Mouse (Mus musculus): ENCODE results near the gene Slc2a8. TPM values are rescaled to one million over a fixed set of nuclear protein-coding genes. Genes with fewer than 3 reads are reported as not detected.

The Slc2a8 gene
- polyA plus RNA-seq, 1 experiment from 2014 or later: 10.5 TPM

GRCm38 (mm10) chr2:33002144-33002543, 20.3 kb upstream of the Slc2a8 start:
- no peaks in the 10 kb centered on the region for H3K27me3 ChIP-seq (ENCODE audit: control insufficient read depth, insufficient read depth, low read length)
- WGBS: 87% methylated on average over 7 of the region's 7 CpGs
- no peaks in the 10 kb centered on the region for H3K4me1 ChIP-seq (replicated peaks; ENCODE audit: control insufficient read depth, insufficient read depth, low read length)
- no peak overlapping the region for H3K4me2 ChIP-seq (replicated peaks; ENCODE audit: low read depth, low read length)
- H3K36me3 ChIP-seq (ENCODE audit: control insufficient read depth, insufficient read depth, low read length): no peaks in the 10 kb centered on the region
- no peak overlapping the region for H3K9ac ChIP-seq (ENCODE audit: low read depth, low read length)
- no peak overlapping the region for H3K27ac ChIP-seq (ENCODE audit: low read depth, low read length)
- H3K4me3 ChIP-seq (ENCODE audit: low read depth, low read length): no peak overlapping the region
- ATAC-seq (ENCODE audit: low FRiP score): no peak
- no peak for DNase-seq (ENCODE audit: low spot score)
- H3K9me3 ChIP-seq (ENCODE audit: control insufficient read depth, low read length): no peaks in the 10 kb centered on the region

- DNase-seq (ENCODE audit: low spot score) (no peak), ATAC-seq (ENCODE audit: low FRiP score) (no peak)
- Histone ChIP-seq H3K27me3 (ENCODE audit: control insufficient read depth, insufficient read depth, low read length) (no peaks in the 10 kb centered on the region), H3K27ac (ENCODE audit: low read depth, low read length) (no peak overlapping the region), H3K4me1 (replicated peaks; ENCODE audit: control insufficient read depth, insufficient read depth, low read length) (no peaks in the 10 kb centered on the region), H3K4me2 (replicated peaks; ENCODE audit: low read depth, low read length) (no peak overlapping the region), H3K9me3 (ENCODE audit: control insufficient read depth, low read length) (no peaks in the 10 kb centered on the region), H3K4me3 (ENCODE audit: low read depth, low read length) (no peak overlapping the region), H3K9ac (ENCODE audit: low read depth, low read length) (no peak overlapping the region), H3K36me3 (ENCODE audit: control insufficient read depth, insufficient read depth, low read length) (no peaks in the 10 kb centered on the region)
- 89% methylated on average over 2 of the region's 2 CpGs for WGBS
Measured at GRCm38 (mm10) chr2:32999752-33000151, 17.9 kb upstream of the Slc2a8 start.

- 82% methylated on average over 4 of the region's 4 CpGs for WGBS
Measured at GRCm38 (mm10) chr2:32997792-32998191, 15.9 kb upstream of the Slc2a8 start.

GRCm38 (mm10) chr2:32997081-32997480, 15.2 kb upstream of the Slc2a8 start:
- 74% methylated on average over 6 of the region's 6 CpGs for WGBS
- no peak for ATAC-seq (ENCODE audit: low FRiP score)
- DNase-seq (ENCODE audit: low spot score): no peak
- no peak overlapping the region for H3K27ac ChIP-seq (ENCODE audit: low read depth, low read length)
- no peaks in the 10 kb centered on the region for H3K9me3 ChIP-seq (ENCODE audit: control insufficient read depth, low read length)
- H3K4me1 ChIP-seq (replicated peaks; ENCODE audit: control insufficient read depth, insufficient read depth, low read length): no peaks in the 10 kb centered on the region
- no peak overlapping the region for H3K9ac ChIP-seq (ENCODE audit: low read depth, low read length)
- H3K4me3 ChIP-seq (ENCODE audit: low read depth, low read length): no peak overlapping the region
- H3K36me3 ChIP-seq (ENCODE audit: control insufficient read depth, insufficient read depth, low read length): no peaks in the 10 kb centered on the region
- H3K27me3 ChIP-seq (ENCODE audit: control insufficient read depth, insufficient read depth, low read length): no peaks in the 10 kb centered on the region
- no peak overlapping the region for H3K4me2 ChIP-seq (replicated peaks; ENCODE audit: low read depth, low read length)

More at GRCm38 (mm10) chr2:32997792-32998191, 15.9 kb upstream of the Slc2a8 start:
- Histone ChIP-seq H3K4me3 (ENCODE audit: low read depth, low read length) (no peak overlapping the region), H3K4me1 (replicated peaks; ENCODE audit: control insufficient read depth, insufficient read depth, low read length) (no peaks in the 10 kb centered on the region), H3K27ac (ENCODE audit: low read depth, low read length) (no peak overlapping the region), H3K4me2 (replicated peaks; ENCODE audit: low read depth, low read length) (no peak overlapping the region), H3K36me3 (ENCODE audit: control insufficient read depth, insufficient read depth, low read length) (no peaks in the 10 kb centered on the region), H3K9me3 (ENCODE audit: control insufficient read depth, low read length) (no peaks in the 10 kb centered on the region), H3K9ac (ENCODE audit: low read depth, low read length) (no peak overlapping the region), H3K27me3 (ENCODE audit: control insufficient read depth, insufficient read depth, low read length) (no peaks in the 10 kb centered on the region)
- no peak for ATAC-seq (ENCODE audit: low FRiP score)
- DNase-seq (ENCODE audit: low spot score): no peak

- no peak overlapping the region for H3K4me2 ChIP-seq (replicated peaks; ENCODE audit: low read depth, low read length)
- DNase-seq (ENCODE audit: low spot score) (no peak), ATAC-seq (ENCODE audit: low FRiP score) (no peak)
- H3K27me3 ChIP-seq (ENCODE audit: control insufficient read depth, insufficient read depth, low read length): no peaks in the 10 kb centered on the region
- H3K27ac ChIP-seq (ENCODE audit: low read depth, low read length): no peak overlapping the region
- WGBS: 65% methylated on average over 6 of the region's 6 CpGs
- H3K36me3 ChIP-seq (ENCODE audit: control insufficient read depth, insufficient read depth, low read length): no peaks in the 10 kb centered on the region
- H3K4me1 ChIP-seq (replicated peaks; ENCODE audit: control insufficient read depth, insufficient read depth, low read length): no peaks in the 10 kb centered on the region
- no peaks in the 10 kb centered on the region for H3K9me3 ChIP-seq (ENCODE audit: control insufficient read depth, low read length)
- H3K4me3 ChIP-seq (ENCODE audit: low read depth, low read length): no peak overlapping the region
- no peak overlapping the region for H3K9ac ChIP-seq (ENCODE audit: low read depth, low read length)
Measured at GRCm38 (mm10) chr2:32992130-32992529, 10.2 kb upstream of the Slc2a8 start.

GRCm38 (mm10) chr2:32990167-32990832, 8.4 kb upstream of the Slc2a8 start:
- H3K9ac ChIP-seq (ENCODE audit: low read depth, low read length): no peak overlapping the region
- no peaks in the 10 kb centered on the region for H3K4me1 ChIP-seq (replicated peaks; ENCODE audit: control insufficient read depth, insufficient read depth, low read length)
- ATAC-seq (ENCODE audit: low FRiP score) (no peak), DNase-seq (ENCODE audit: low spot score) (peak; percentile 35)
- H3K36me3 ChIP-seq (ENCODE audit: control insufficient read depth, insufficient read depth, low read length): no peaks in the 10 kb centered on the region
- H3K4me3 ChIP-seq (ENCODE audit: low read depth, low read length): no peak overlapping the region
- H3K27me3 ChIP-seq (ENCODE audit: control insufficient read depth, insufficient read depth, low read length): no peaks in the 10 kb centered on the region
- WGBS: 50% methylated on average over 13 of the region's 13 CpGs
- no peak overlapping the region for H3K27ac ChIP-seq (ENCODE audit: low read depth, low read length)
- H3K4me2 ChIP-seq (replicated peaks; ENCODE audit: low read depth, low read length): no peak overlapping the region
- no peaks in the 10 kb centered on the region for H3K9me3 ChIP-seq (ENCODE audit: control insufficient read depth, low read length)

GRCm38 (mm10) chr2:32989376-32989775, 7.5 kb upstream of the Slc2a8 start:
- WGBS: 86% methylated on average over 3 of the region's 3 CpGs
- H3K27ac ChIP-seq (ENCODE audit: low read depth, low read length): no peak overlapping the region
- no peak for DNase-seq (ENCODE audit: low spot score)
- no peak for ATAC-seq (ENCODE audit: low FRiP score)
- H3K4me1 ChIP-seq (replicated peaks; ENCODE audit: control insufficient read depth, insufficient read depth, low read length): no peaks in the 10 kb centered on the region
- H3K4me2 ChIP-seq (replicated peaks; ENCODE audit: low read depth, low read length): no peak overlapping the region
- no peaks in the 10 kb centered on the region for H3K9me3 ChIP-seq (ENCODE audit: control insufficient read depth, low read length)
- H3K9ac ChIP-seq (ENCODE audit: low read depth, low read length): no peak overlapping the region
- no peaks in the 10 kb centered on the region for H3K27me3 ChIP-seq (ENCODE audit: control insufficient read depth, insufficient read depth, low read length)
- no peak overlapping the region for H3K4me3 ChIP-seq (ENCODE audit: low read depth, low read length)
- H3K36me3 ChIP-seq (ENCODE audit: control insufficient read depth, insufficient read depth, low read length): no peaks in the 10 kb centered on the region

GRCm38 (mm10) chr2:32985844-32986243, 4.0 kb upstream of the Slc2a8 start:
- H3K4me3 ChIP-seq (ENCODE audit: low read depth, low read length): no peak overlapping the region
- H3K9me3 ChIP-seq (ENCODE audit: control insufficient read depth, low read length): no peaks in the 10 kb centered on the region
- H3K27me3 ChIP-seq (ENCODE audit: control insufficient read depth, insufficient read depth, low read length): no peaks in the 10 kb centered on the region
- no peak for ATAC-seq (ENCODE audit: low FRiP score)
- WGBS: 66% methylated on average over 8 of the region's 8 CpGs
- H3K36me3 ChIP-seq (ENCODE audit: control insufficient read depth, insufficient read depth, low read length): no peaks in the 10 kb centered on the region
- H3K4me2 ChIP-seq (replicated peaks; ENCODE audit: low read depth, low read length): no peak overlapping the region
- H3K27ac ChIP-seq (ENCODE audit: low read depth, low read length): no peak overlapping the region
- no peak overlapping the region for H3K9ac ChIP-seq (ENCODE audit: low read depth, low read length)
- peaks cover 5% of the 10 kb centered on the region; the same call in 1 of the 2 replicates for H3K4me1 ChIP-seq (replicated peaks; ENCODE audit: control insufficient read depth, insufficient read depth, low read length)
- DNase-seq (ENCODE audit: low spot score): no peak

- Histone ChIP-seq H3K4me1 (replicated peaks; ENCODE audit: control insufficient read depth, insufficient read depth, low read length) (peaks cover 5% of the 10 kb centered on the region; the same call in 1 of the 2 replicates), H3K9ac (ENCODE audit: low read depth, low read length) (no peak overlapping the region), H3K27ac (ENCODE audit: low read depth, low read length) (no peak overlapping the region), H3K36me3 (ENCODE audit: control insufficient read depth, insufficient read depth, low read length) (no peaks in the 10 kb centered on the region), H3K4me3 (ENCODE audit: low read depth, low read length) (no peak overlapping the region), H3K4me2 (replicated peaks; ENCODE audit: low read depth, low read length) (no peak overlapping the region), H3K27me3 (ENCODE audit: control insufficient read depth, insufficient read depth, low read length) (no peaks in the 10 kb centered on the region), H3K9me3 (ENCODE audit: control insufficient read depth, low read length) (no peaks in the 10 kb centered on the region)
- ATAC-seq (ENCODE audit: low FRiP score) (no peak), DNase-seq (ENCODE audit: low spot score) (no peak)
- WGBS: 60% methylated on average over 6 of the region's 6 CpGs
Measured at GRCm38 (mm10) chr2:32983617-32984016, 1.7 kb upstream of the Slc2a8 start.
